Mouse (Mus musculus) liver, adult 10 weeks (tissue): ENCODE data around the gene Cnih1. TPM values are rescaled to one million over a fixed set of nuclear protein-coding genes. Genes with fewer than 3 reads are reported as not detected.

ENCODE experiments used
- polyA plus RNA-seq: library from polyadenylated mRNA; stranded (reverse); fragments of 350-450 nt; fragmentation: Illumina TruSeq; extraction: RNeasy Lipid Tissue Mini Kit (QIAGEN cat#74804); gene quantifications from one replicate; pipeline ENCODE4 v1.2.3, GENCODE M21; 2014; ENCODE audit warnings: low read depth, low replicate concordance

The Cnih1 gene
- 174 TPM for polyA plus RNA-seq

DNA sequence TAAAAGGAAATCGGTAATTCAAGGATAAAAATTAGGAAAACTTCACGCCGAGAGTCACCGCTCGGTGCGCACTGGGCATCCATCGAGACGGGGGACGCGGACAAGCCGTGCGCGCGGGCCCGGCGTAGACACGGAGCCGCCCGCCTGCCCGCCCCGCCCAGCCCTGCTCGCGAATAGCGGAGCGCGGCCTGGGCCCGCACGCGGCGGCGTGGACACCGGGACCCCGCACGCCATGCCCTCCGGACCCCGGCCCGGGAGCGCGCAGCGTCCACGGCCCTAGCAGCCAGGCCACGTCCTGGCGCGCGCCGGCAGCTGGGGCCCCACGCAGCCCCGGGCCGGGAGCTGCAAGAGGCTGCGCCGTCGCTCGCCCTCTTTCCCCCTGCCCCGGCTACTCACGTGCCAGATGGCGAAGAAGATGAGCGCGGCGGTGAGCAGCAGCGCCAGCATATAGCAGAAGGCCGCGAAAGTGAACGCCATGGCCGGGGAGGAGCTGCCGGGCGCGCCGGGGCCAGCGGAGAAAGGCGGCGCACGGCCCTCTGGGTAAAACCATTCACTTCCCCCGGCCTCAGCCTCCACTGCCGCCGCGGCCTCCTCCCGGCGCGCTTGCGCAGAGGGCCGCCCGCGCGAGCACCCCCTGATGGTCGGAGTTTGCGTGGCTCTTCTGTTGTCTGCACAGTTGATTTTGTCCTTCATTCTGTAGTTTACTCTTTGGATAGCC, at the start of gene Cnih1:
Cnih1 (minus strand) TSS at position 625 of the 718 bp plus-strand sequence.

GRCm38 (mm10) chr14:46831837-46832333, 43.7 kb upstream of the Cnih1 start, which contains the start of gene Cgrrf1:
TSS of gene Cgrrf1 (plus strand) at chr14:46832125.

GRCm38 (mm10) chr14:46821873-46822716, 33.9 kb upstream of the Cnih1 start, which contains the start of gene Gmfb:
TSS of gene Gmfb (minus strand) at chr14:46822242.

DNA sequence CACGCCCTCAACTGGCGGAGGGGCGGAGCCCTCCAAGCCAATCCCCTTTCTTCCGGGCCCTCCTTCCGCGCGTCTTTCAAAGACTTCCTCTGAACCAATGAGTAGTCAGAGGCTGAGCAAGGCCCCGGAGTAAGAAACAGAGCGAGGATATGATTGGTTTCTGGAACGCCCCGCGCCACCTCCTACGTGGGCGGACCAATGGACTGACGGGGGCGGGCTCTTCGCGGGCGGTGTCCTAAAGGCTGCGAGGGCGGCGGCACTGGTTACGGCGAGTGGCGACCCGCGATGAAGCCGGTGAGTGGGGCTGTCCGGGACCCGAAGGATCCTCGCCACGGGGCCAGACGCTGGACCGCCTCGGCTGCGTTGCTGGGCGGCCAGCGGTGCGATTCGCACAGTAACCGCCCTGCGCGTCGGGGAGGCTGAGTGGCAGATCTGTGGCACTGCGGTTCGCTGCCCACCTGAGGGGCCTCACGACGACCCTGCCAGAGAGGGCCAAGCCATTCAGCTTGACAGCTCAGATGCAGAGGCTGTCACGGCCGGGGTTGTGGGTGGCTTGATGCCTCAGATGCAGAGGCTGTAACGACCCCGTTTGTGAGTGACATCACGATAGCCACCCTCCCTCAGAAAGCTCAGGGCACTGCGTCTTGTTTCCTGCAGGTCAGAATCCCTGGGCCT, 27.7 kb downstream of the Cnih1 start, which contains the start of gene Cdkn3:
Cdkn3 (plus strand) TSS at position 187 of the 675 bp plus-strand sequence.

Other genes starting within 250 kb of the Cnih1 start
- gene Cdkn3, start 27.9 kb downstream of the Cnih1 start, polyA plus RNA-seq: not detected
- 65.0 TPM for gene Gmfb, start 33.8 kb upstream of the Cnih1 start, polyA plus RNA-seq
- gene Cgrrf1, start 43.7 kb upstream of the Cnih1 start, polyA plus RNA-seq: 38.3 TPM
- 0.85 TPM for gene Samd4, start 94.4 kb upstream of the Cnih1 start, polyA plus RNA-seq